Mouse (Mus musculus): Measurements from ENCODE around the gene Gli2. TPM values are rescaled to one million over a fixed set of nuclear protein-coding genes. Genes with fewer than 3 reads are reported as not detected.

Gli2 gene
- polyA plus RNA-seq, 1 experiment from 2014 or later, result 4.1 TPM

GRCm38 (mm10) chr1:119048547-119048946 lies 4.9 kb downstream of the Gli2 start:
- no peak for ATAC-seq (replicated peaks; ENCODE audit: insufficient number of reproducible peaks, low FRiP score, low TSS enrichment)
- no peaks in the 10 kb centered on the region for H3K36me3 ChIP-seq (ENCODE audit: control insufficient read depth, insufficient read depth, low read length)
- H3K9ac ChIP-seq (ENCODE audit: low read depth, low read length), result 0 out of 2 replicates have a peak overlapping the region, but pooled peaks have one; percentile 4
- peak overlapping the region; percentile 84 for H3K4me2 ChIP-seq
- peak overlapping the region; percentile 2; the same call in 1 of the 2 replicates for H3K4me3 ChIP-seq (ENCODE audit: low read depth, low read length)
- H3K9me3 ChIP-seq (replicated peaks; ENCODE audit: control insufficient read depth, low read length), result no peaks in the 10 kb centered on the region
- H3K27me3 ChIP-seq (ENCODE audit: control insufficient read depth, insufficient read depth, low read length), result peaks cover 29% of the 10 kb centered on the region
- peaks cover 15% of the 10 kb centered on the region for H3K4me1 ChIP-seq (ENCODE audit: control insufficient read depth, insufficient read depth, low read length)
- 3% methylated on average over 6 of the region's 6 CpGs for WGBS (ENCODE audit: insufficient replicate concordance)
- no peak overlapping the region for H3K27ac ChIP-seq (ENCODE audit: low read depth, low read length)

- H3K27ac ChIP-seq (ENCODE audit: low read depth, low read length), result peak overlapping the region; percentile 84
- no peaks in the 10 kb centered on the region for H3K36me3 ChIP-seq (ENCODE audit: control insufficient read depth, insufficient read depth, low read length)
- 4% methylated on average over 61 of the region's 61 CpGs for WGBS (ENCODE audit: insufficient replicate concordance)
- peak overlapping the region; percentile 57 for H3K4me3 ChIP-seq (ENCODE audit: low read depth, low read length)
- H3K4me1 ChIP-seq (ENCODE audit: control insufficient read depth, insufficient read depth, low read length), result peaks cover 15% of the 10 kb centered on the region
- peak; percentile 42; the same call in 1 of the 2 replicates for ATAC-seq (replicated peaks; ENCODE audit: insufficient number of reproducible peaks, low FRiP score, low TSS enrichment)
- H3K9ac ChIP-seq (ENCODE audit: low read depth, low read length), result peak overlapping the region; percentile 77
- no peaks in the 10 kb centered on the region for H3K9me3 ChIP-seq (replicated peaks; ENCODE audit: control insufficient read depth, low read length)
- peaks cover 29% of the 10 kb centered on the region for H3K27me3 ChIP-seq (ENCODE audit: control insufficient read depth, insufficient read depth, low read length)
- H3K4me2 ChIP-seq, result peak overlapping the region; percentile 84
Measured at GRCm38 (mm10) chr1:119047462-119048371, 5.7 kb downstream of the Gli2 start.

- H3K4me2 ChIP-seq, result no peak overlapping the region
- H3K27ac ChIP-seq (ENCODE audit: low read depth, low read length), result no peak overlapping the region
- WGBS (ENCODE audit: insufficient replicate concordance), result 87% methylated on average over 1 of the region's 1 CpGs
- no peaks in the 10 kb centered on the region for H3K9me3 ChIP-seq (replicated peaks; ENCODE audit: control insufficient read depth, low read length)
- no peak overlapping the region for H3K9ac ChIP-seq (ENCODE audit: low read depth, low read length)
- no peak for ATAC-seq (replicated peaks; ENCODE audit: insufficient number of reproducible peaks, low FRiP score, low TSS enrichment)
- H3K36me3 ChIP-seq (ENCODE audit: control insufficient read depth, insufficient read depth, low read length), result no peaks in the 10 kb centered on the region
- H3K27me3 ChIP-seq (ENCODE audit: control insufficient read depth, insufficient read depth, low read length), result no peaks in the 10 kb centered on the region
- H3K4me3 ChIP-seq (ENCODE audit: low read depth, low read length), result no peak overlapping the region
- peaks cover 13% of the 10 kb centered on the region for H3K4me1 ChIP-seq (ENCODE audit: control insufficient read depth, insufficient read depth, low read length)
Measured at GRCm38 (mm10) chr1:119038436-119038835, 15.0 kb downstream of the Gli2 start.

- WGBS (ENCODE audit: insufficient replicate concordance), result 75% methylated on average over 8 of the region's 8 CpGs
- H3K9ac ChIP-seq (ENCODE audit: low read depth, low read length), result no peak overlapping the region
- H3K9me3 ChIP-seq (replicated peaks; ENCODE audit: control insufficient read depth, low read length), result no peaks in the 10 kb centered on the region
- no peaks in the 10 kb centered on the region for H3K27me3 ChIP-seq (ENCODE audit: control insufficient read depth, insufficient read depth, low read length)
- H3K4me2 ChIP-seq, result no peak overlapping the region
- no peak overlapping the region for H3K4me3 ChIP-seq (ENCODE audit: low read depth, low read length)
- H3K27ac ChIP-seq (ENCODE audit: low read depth, low read length), result no peak overlapping the region
- ATAC-seq (replicated peaks; ENCODE audit: insufficient number of reproducible peaks, low FRiP score, low TSS enrichment), result no peak
- no peaks in the 10 kb centered on the region for H3K36me3 ChIP-seq (ENCODE audit: control insufficient read depth, insufficient read depth, low read length)
- H3K4me1 ChIP-seq (ENCODE audit: control insufficient read depth, insufficient read depth, low read length), result peaks cover 21% of the 10 kb centered on the region
Measured at GRCm38 (mm10) chr1:119035931-119036330, 17.5 kb downstream of the Gli2 start.

GRCm38 (mm10) chr1:119035301-119035700 lies 18.1 kb downstream of the Gli2 start:
- H3K4me2 ChIP-seq, result no peak overlapping the region
- no peaks in the 10 kb centered on the region for H3K9me3 ChIP-seq (replicated peaks; ENCODE audit: control insufficient read depth, low read length)
- peaks cover 21% of the 10 kb centered on the region for H3K4me1 ChIP-seq (ENCODE audit: control insufficient read depth, insufficient read depth, low read length)
- no peaks in the 10 kb centered on the region for H3K36me3 ChIP-seq (ENCODE audit: control insufficient read depth, insufficient read depth, low read length)
- H3K27me3 ChIP-seq (ENCODE audit: control insufficient read depth, insufficient read depth, low read length), result no peaks in the 10 kb centered on the region
- no peak overlapping the region; the same call in 1 of the 2 replicates for H3K27ac ChIP-seq (ENCODE audit: low read depth, low read length)
- 51% methylated on average over 9 of the region's 9 CpGs for WGBS (ENCODE audit: insufficient replicate concordance)
- H3K9ac ChIP-seq (ENCODE audit: low read depth, low read length), result no peak overlapping the region
- no peak overlapping the region for H3K4me3 ChIP-seq (ENCODE audit: low read depth, low read length)
- ATAC-seq (replicated peaks; ENCODE audit: insufficient number of reproducible peaks, low FRiP score, low TSS enrichment), result no peak

GRCm38 (mm10) chr1:119034163-119034705 lies 19.2 kb downstream of the Gli2 start:
- H3K27me3 ChIP-seq (ENCODE audit: control insufficient read depth, insufficient read depth, low read length), result no peaks in the 10 kb centered on the region
- 45% methylated on average over 13 of the region's 13 CpGs for WGBS (ENCODE audit: insufficient replicate concordance)
- peak overlapping the region; percentile 56 for H3K9ac ChIP-seq (ENCODE audit: low read depth, low read length)
- peak overlapping the region; percentile 90 for H3K27ac ChIP-seq (ENCODE audit: low read depth, low read length)
- H3K4me3 ChIP-seq (ENCODE audit: low read depth, low read length), result no peak overlapping the region
- ATAC-seq (replicated peaks; ENCODE audit: insufficient number of reproducible peaks, low FRiP score, low TSS enrichment), result no peak
- no peak overlapping the region for H3K4me2 ChIP-seq
- H3K9me3 ChIP-seq (replicated peaks; ENCODE audit: control insufficient read depth, low read length), result no peaks in the 10 kb centered on the region
- H3K4me1 ChIP-seq (ENCODE audit: control insufficient read depth, insufficient read depth, low read length), result peaks cover 21% of the 10 kb centered on the region
- no peaks in the 10 kb centered on the region for H3K36me3 ChIP-seq (ENCODE audit: control insufficient read depth, insufficient read depth, low read length)

- 44% methylated on average over 3 of the region's 3 CpGs for WGBS (ENCODE audit: insufficient replicate concordance)
- Histone ChIP-seq H3K4me3 (ENCODE audit: low read depth, low read length) (no peak overlapping the region), H3K4me1 (ENCODE audit: control insufficient read depth, insufficient read depth, low read length) (peaks cover 21% of the 10 kb centered on the region), H3K27ac (ENCODE audit: low read depth, low read length) (peak overlapping the region; percentile 90), H3K4me2 (no peak overlapping the region; the same call in 1 of the 2 replicates), H3K27me3 (ENCODE audit: control insufficient read depth, insufficient read depth, low read length) (no peaks in the 10 kb centered on the region), H3K9me3 (replicated peaks; ENCODE audit: control insufficient read depth, low read length) (no peaks in the 10 kb centered on the region), H3K36me3 (ENCODE audit: control insufficient read depth, insufficient read depth, low read length) (no peaks in the 10 kb centered on the region), H3K9ac (ENCODE audit: low read depth, low read length) (peak overlapping the region; percentile 56)
- peak; percentile 55 for ATAC-seq (replicated peaks; ENCODE audit: insufficient number of reproducible peaks, low FRiP score, low TSS enrichment)
Measured at GRCm38 (mm10) chr1:119033450-119034162, 19.8 kb downstream of the Gli2 start.

- H3K36me3 ChIP-seq (ENCODE audit: control insufficient read depth, insufficient read depth, low read length), result no peaks in the 10 kb centered on the region
- H3K9ac ChIP-seq (ENCODE audit: low read depth, low read length), result no peak overlapping the region
- no peak for ATAC-seq (replicated peaks; ENCODE audit: insufficient number of reproducible peaks, low FRiP score, low TSS enrichment)
- H3K9me3 ChIP-seq (replicated peaks; ENCODE audit: control insufficient read depth, low read length), result no peaks in the 10 kb centered on the region
- WGBS (ENCODE audit: insufficient replicate concordance), result 63% methylated on average over 6 of the region's 6 CpGs
- no peak overlapping the region for H3K27ac ChIP-seq (ENCODE audit: low read depth, low read length)
- no peak overlapping the region for H3K4me2 ChIP-seq
- H3K27me3 ChIP-seq (ENCODE audit: control insufficient read depth, insufficient read depth, low read length), result no peaks in the 10 kb centered on the region
- peaks cover 26% of the 10 kb centered on the region for H3K4me1 ChIP-seq (ENCODE audit: control insufficient read depth, insufficient read depth, low read length)
- no peak overlapping the region for H3K4me3 ChIP-seq (ENCODE audit: low read depth, low read length)
Measured at GRCm38 (mm10) chr1:119031185-119031584, 22.2 kb downstream of the Gli2 start.
